Mouse (Mus musculus) adrenal gland, postnatal 4 days (tissue): ENCODE measurements at regions not wholly inside any gene's neighbourhood (a gene's known extent, or its start where the extent isn't known, plus 50 kb on each side); places are given as distances from the start of the nearest gene placed in this dataset.

Source experiments
- DNase-seq, 2 experiments: peaks; one replicate each; pipeline ENCODE4 v3.0.0; 2021 to 2022; ENCODE audit warnings: low spot score in 2 of 2, mixed read lengths in 2 of 2

GRCm38 (mm10) chr12:36748345-36748744 lies 360.0 kb upstream of the Meox2 start:
- DNase-seq = no peak

GRCm38 (mm10) chr12:36765315-36766058 lies 342.9 kb upstream of the Meox2 start:
- DNase-seq = no peak

- DNase-seq = no peak
These were observed 342.2 kb upstream of the Meox2 start for GRCm38 (mm10) chr12:36766167-36766566.

GRCm38 (mm10) chr12:36780761-36781160 lies 327.6 kb upstream of the Meox2 start:
- DNase-seq = no peak

- no peak for DNase-seq
These were observed 317.5 kb upstream of the Meox2 start for GRCm38 (mm10) chr12:36790866-36791265.

- no peak for DNase-seq
These were observed 316.9 kb upstream of the Meox2 start for GRCm38 (mm10) chr12:36791430-36791829.

GRCm38 (mm10) chr12:36792205-36792604 lies 316.1 kb upstream of the Meox2 start:
- DNase-seq = no peak

GRCm38 (mm10) chr12:36793799-36794198 lies 314.5 kb upstream of the Meox2 start:
- no peak for DNase-seq

GRCm38 (mm10) chr12:36796201-36796600 lies 312.1 kb upstream of the Meox2 start:
- DNase-seq = no peak

GRCm38 (mm10) chr12:36817938-36818337 lies 290.4 kb upstream of the Meox2 start:
- DNase-seq = no peak

- no peak for DNase-seq
These were observed 289.5 kb upstream of the Meox2 start for GRCm38 (mm10) chr12:36818852-36819251.

- DNase-seq = no peak
These were observed 281.6 kb upstream of the Meox2 start for GRCm38 (mm10) chr12:36826766-36827165.

GRCm38 (mm10) chr12:36831307-36831997 lies 276.9 kb upstream of the Meox2 start:
- no peak for DNase-seq

GRCm38 (mm10) chr12:36842957-36843356 lies 265.4 kb upstream of the Meox2 start:
- DNase-seq = no peak

- no peak for DNase-seq
These were observed 263.2 kb upstream of the Meox2 start for GRCm38 (mm10) chr12:36845130-36845529.

GRCm38 (mm10) chr12:36849086-36849485 lies 259.3 kb upstream of the Meox2 start:
- DNase-seq = no peak

- no peak for DNase-seq
These were observed 245.2 kb upstream of the Meox2 start for GRCm38 (mm10) chr12:36863113-36863512.

- DNase-seq = no peak
These were observed 227.6 kb upstream of the Meox2 start for GRCm38 (mm10) chr12:36880724-36881123.

GRCm38 (mm10) chr12:36913364-36913763 lies 195.0 kb upstream of the Meox2 start:
- no peak for DNase-seq

- DNase-seq = no peak
These were observed 190.7 kb upstream of the Meox2 start for GRCm38 (mm10) chr12:36917576-36918106.

GRCm38 (mm10) chr12:36918294-36918876 lies 190.0 kb upstream of the Meox2 start:
- no peak for DNase-seq

- no peak for DNase-seq
These were observed 184.8 kb upstream of the Meox2 start for GRCm38 (mm10) chr12:36923558-36923957.
